Mouse (Mus musculus) brain, adult 10 weeks (tissue): Measurements from ENCODE around the gene Nlrp4b. TPM values are rescaled to one million over a fixed set of nuclear protein-coding genes. Genes with fewer than 3 reads are reported as not detected.

Experiments used
- polyA plus RNA-seq: library from polyadenylated mRNA; stranded (reverse); fragments of 350-450 nt; fragmentation: Illumina TruSeq; extraction: RNeasy Lipid Tissue Mini Kit (QIAGEN cat#74804); gene quantifications from one replicate; pipeline ENCODE4 v1.2.3, GENCODE M21; 2015; ENCODE audit warnings: low read depth, low replicate concordance

Gene Nlrp4b
- polyA plus RNA-seq: not detected

GRCm38 (mm10) chr7:10687489-10687888 lies at the start of gene Nlrp4b:
TSS of gene Nlrp4b (plus strand) at chr7:10687789.

GRCm38 (mm10) chr7:10754264-10754663 lies 66.7 kb downstream of the Nlrp4b start, which contains the start of gene Vmn1r71:
TSS of gene Vmn1r71 (minus strand) at chr7:10754364.

Other genes with a start within 250 kb of the Nlrp4b start
- not detected for gene Vmn1r67, start 244.5 kb upstream of the Nlrp4b start, polyA plus RNA-seq
- 11.2 TPM for gene Zik1, start 192.4 kb upstream of the Nlrp4b start, polyA plus RNA-seq
- gene Vmn1r68, start 129.3 kb upstream of the Nlrp4b start, polyA plus RNA-seq: not detected
- not detected for gene Vmn1r69, start 74.1 kb upstream of the Nlrp4b start, polyA plus RNA-seq
- gene Vmn1r70, start 56.3 kb upstream of the Nlrp4b start, polyA plus RNA-seq: not detected
- gene Vmn1r71, start 66.6 kb downstream of the Nlrp4b start, polyA plus RNA-seq: not detected
- gene Zscan4b, start 217.3 kb downstream of the Nlrp4b start, polyA plus RNA-seq: not detected